22 mouse cellular contexts compared by ENCODE assay signal in the genomic region with DNA sequence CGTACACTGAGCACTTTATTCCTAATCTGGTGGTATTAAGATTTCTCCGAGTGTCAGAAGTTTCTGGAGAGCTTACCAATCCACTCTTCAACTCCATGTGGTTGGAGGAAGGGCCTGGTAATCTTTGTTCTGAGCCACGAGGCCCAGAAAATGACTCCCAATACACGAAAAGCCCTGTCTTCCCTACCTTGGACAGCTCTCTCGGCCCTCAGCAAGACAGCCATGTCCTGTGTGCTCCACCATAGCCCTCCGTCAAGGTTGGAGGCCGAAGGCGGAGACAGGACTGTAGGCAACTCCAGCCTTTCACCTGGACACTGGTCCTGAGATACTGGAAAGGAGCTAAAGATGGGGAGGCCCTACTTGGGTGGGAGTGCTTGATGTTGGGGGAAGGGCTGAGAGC. TPM values are rescaled to one million over a fixed set of nuclear protein-coding genes. Genes with fewer than 3 reads are reported as not detected.
"Had no signal": no experiment of that assay in that cellular context is flagged by ENCODE, and none has a peak within 500 bp of the region (broad histone marks: within the 10 kb centered on the region; RNA-seq: fewer than 3 reads in every experiment).

No protein-coding gene starts in this region.

- H3K4me2 ChIP-seq: kidney, embryonic 15.5 days; liver, embryonic 13.5 days had no signal

- H3K9me3 ChIP-seq: kidney, embryonic 15.5 days; liver, embryonic 13.5 days had no signal

- H3K4me1 ChIP-seq: kidney, embryonic 15.5 days had no signal

- ATAC-seq: lung, postnatal 0 days had no signal

- H3K27me3 ChIP-seq: kidney, embryonic 15.5 days; liver, embryonic 13.5 days had no signal

- H3K4me3 ChIP-seq: kidney, embryonic 15.5 days; left cerebral cortex, adult 2 months; liver, embryonic 13.5 days; megakaryocyte, embryonic 14.5 days; midbrain, embryonic 10.5 days had no signal

- H3K36me3 ChIP-seq: kidney, embryonic 15.5 days; liver, embryonic 13.5 days; midbrain, embryonic 10.5 days had no signal

- H3K27ac ChIP-seq: kidney, embryonic 15.5 days; left cerebral cortex, adult 2 months; liver, embryonic 13.5 days; midbrain, embryonic 10.5 days had no signal

- DNase-seq: kidney, adult 11 months; kidney, adult 8-10 months; kidney, postnatal 10 days; kidney, postnatal 36 days; layer of hippocampus, postnatal 36 days; liver, embryonic 13.5 days; lung, adult 2 months; midbrain, embryonic 14.5 days; right cerebral cortex, postnatal 4 days had no signal

- H3K9ac ChIP-seq: kidney, embryonic 15.5 days; liver, embryonic 13.5 days had no signal

RNA-seq across cellular contexts. Expression of a gene that starts 1.9 kb away (rescaled TPM):
- total RNA-seq: liver, adult 2 months; monocyte, adult 5-6 weeks had no signal
- polyA plus RNA-seq: liver, adult 2 months; liver, embryonic 13.5 days; liver, embryonic 16.5 days; neural tube, embryonic 11.5 days had no signal

RNA-seq across cellular contexts. Expression of a gene that starts 7.9 kb away (rescaled TPM):
- total RNA-seq: liver, adult 2 months; monocyte, adult 5-6 weeks had no signal
- polyA plus RNA-seq: kidney, embryonic 15.5 days; limb, embryonic 11.5 days; limb, embryonic 14.5 days; liver, adult 2 months; liver, embryonic 13.5 days; liver, embryonic 16.5 days; lung, adult 2 months; lung, postnatal 0 days; midbrain, embryonic 10.5 days; neural tube, embryonic 11.5 days; stomach, embryonic 14.5 days; thymus, postnatal 0 days had no signal
